Mouse (Mus musculus) heart, adult 2 months (tissue): ENCODE results near the gene Cbx3. TPM values are rescaled to one million over a fixed set of nuclear protein-coding genes. Genes with fewer than 3 reads are reported as not detected.
"Not testable (repeated sequence)": the region's sequence is repeated elsewhere in the genome, so short reads cannot be mapped to it uniquely, and the experiment has no call there.

ENCODE experiments used
- DNase-seq, 2 experiments: peaks; one replicate each; pipeline ENCODE4 v3.0.0; 2021
- H3K27ac ChIP-seq: fragments of 200-600 bp; 2 replicates; pipeline ENCODE4 v1.8.1; 2022
- H3K27me3 ChIP-seq: fragments of 200-500 bp; 2 replicates; pipeline ENCODE4 v1.6.1; 2012; ENCODE audit warnings: mild to moderate bottlenecking, low read length, inconsistent platforms, mixed read lengths; ENCODE audit not compliant: control insufficient read depth, insufficient read depth
- H3K36me3 ChIP-seq: fragments of 200-500 bp; 2 replicates; pipeline ENCODE4 v1.6.1; 2012; ENCODE audit warnings: low read length, inconsistent platforms; ENCODE audit not compliant: control insufficient read depth, insufficient read depth
- H3K4me1 ChIP-seq: fragments of 200-500 bp; 2 replicates; pipeline ENCODE4 v1.6.1; 2011; ENCODE audit warnings: low read length; ENCODE audit not compliant: control insufficient read depth, insufficient read depth
- H3K4me3 ChIP-seq: fragments of 200-600 bp; 2 replicates; pipeline ENCODE4 v1.8.1; 2022
- H3K79me2 ChIP-seq: fragments of 200-500 bp; replicated peaks from 2 replicates; pipeline ENCODE4 v1.6.1; 2012; ENCODE audit warnings: mild to moderate bottlenecking, inconsistent platforms, low read length, moderate library complexity, mixed read lengths; ENCODE audit not compliant: control insufficient read depth, insufficient read depth
- H3K9ac ChIP-seq: fragments of 200-500 bp; 2 replicates; pipeline ENCODE4 v1.6.1; 2012; ENCODE audit warnings: low read depth, mild to moderate bottlenecking, control low read depth, inconsistent platforms, low read length, mixed read lengths
- CTCF ChIP-seq: fragments of 200-600 bp; IDR thresholded peaks from 2 replicates; pipeline ENCODE4 v1.8.1; 2022; ENCODE audit warnings: antibody characterized with exemption, mild to moderate bottlenecking, moderate library complexity
- EP300 ChIP-seq: fragments of 200-500 bp; IDR thresholded peaks from 2 replicates; pipeline ENCODE4 v1.6.1; 2011; ENCODE audit warnings: low read depth, low read length, control low read depth; ENCODE audit not compliant: insufficient read depth
- POLR2A ChIP-seq: fragments of 200-500 bp; IDR thresholded peaks from 2 replicates; pipeline ENCODE4 v1.6.1; 2011; ENCODE audit warnings: mild to moderate bottlenecking, low read depth, low read length, control low read depth; ENCODE audit not compliant: insufficient read depth
- WGBS: fragments of 180-500 bp; shearing (Covaris S2); methylation state at CpG from one replicate; pipeline ENCODE4 v1.1.7; 2018; 5-methylcytosine and 5-hydroxymethylcytosine counted together
- intact Hi-C: fragments of 180-260 bp; cut with DNase I; formaldehyde crosslinking; loops from one replicate; pipeline ENCODE4 v1.15.1; 2025
- polyA plus RNA-seq: library from polyadenylated mRNA; depleted of rRNA; stranded (reverse); fragments of >200 nt; gene quantifications from 2 replicates; pipeline ENCODE4 v1.2.3, GENCODE M21; 2012
- total RNA-seq, 2 experiments: library from RNA; stranded (reverse); gene quantifications; 2 replicates each; pipeline ENCODE4 v1.2.3; 2021

The Cbx3 gene
- total and polyA plus RNA-seq, 3 experiments, result 7.6 to 63.9 (median 58.7) TPM

DNA sequence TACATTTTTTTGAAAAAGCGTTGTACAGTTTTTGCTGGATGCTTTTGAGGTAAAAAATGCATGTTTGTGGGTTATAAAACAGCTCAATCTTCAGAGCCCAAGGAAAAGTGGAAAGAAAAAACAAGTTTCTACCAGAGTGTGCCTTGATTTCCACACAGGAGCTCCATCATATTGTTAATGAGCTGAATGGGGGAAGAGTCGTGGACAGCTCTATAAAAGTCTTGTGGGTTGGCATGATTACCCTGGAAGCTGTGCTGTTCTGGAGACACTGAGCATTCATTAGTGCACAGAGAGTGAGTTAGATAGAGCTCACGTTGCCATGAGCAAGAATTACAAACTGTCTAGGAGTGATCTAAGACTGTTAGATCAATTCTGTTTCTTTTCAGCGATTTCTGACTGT lies 2.1 kb downstream of the Cbx3 start:
- no peaks in the 10 kb centered on the region for H3K27me3 ChIP-seq
- H3K9ac ChIP-seq, result no peak overlapping the region
- H3K36me3 ChIP-seq, result peaks cover 24% of the 10 kb centered on the region
- DNase-seq, result no peak
- no peak overlapping the region for H3K4me3 ChIP-seq
- WGBS, result 48% methylated on average over 4 of the region's 4 CpGs
- H3K79me2 ChIP-seq, result peaks cover 4% of the 10 kb centered on the region
- TF ChIP-seq EP300 (no peak), POLR2A (no peak), CTCF (no peak)
- no peak overlapping the region for H3K27ac ChIP-seq
- H3K4me1 ChIP-seq, result no peaks in the 10 kb centered on the region; the same call in none of the 2 replicates
- intact Hi-C loops, result loop anchor here (5.0 kb wide), 1 partner anchor 35 kb away; no protein-coding TSS in a partner anchor

DNA sequence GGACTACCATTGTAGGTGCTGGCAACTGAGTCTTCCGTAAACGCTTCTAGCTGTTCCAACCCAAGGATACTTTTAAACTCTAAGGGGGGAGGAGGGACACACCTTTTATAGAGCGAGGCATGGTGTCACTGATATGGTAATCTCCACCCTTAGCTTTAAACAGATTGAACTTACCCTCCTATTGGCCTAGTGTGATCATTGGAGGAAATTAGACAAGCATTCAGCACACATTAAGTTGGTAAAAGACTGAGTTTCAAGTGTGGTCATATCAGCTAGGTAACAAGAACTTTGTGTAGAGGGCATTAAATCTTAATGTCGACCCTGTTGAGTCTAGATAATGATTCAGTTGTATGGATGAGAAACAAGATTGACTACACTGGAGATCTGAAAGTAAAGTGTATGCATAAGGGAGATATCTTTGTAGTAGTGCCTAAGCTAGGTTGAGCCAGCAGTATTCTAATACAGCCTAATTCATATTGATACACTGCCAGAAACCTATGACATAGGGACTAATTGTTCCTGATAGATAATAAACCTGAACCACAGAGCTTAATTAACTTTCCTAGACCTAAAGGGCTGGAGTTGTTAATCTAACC lies 9.1 kb downstream of the Cbx3 start:
- Histone ChIP-seq H3K9ac (no peak overlapping the region), H3K4me1 (no peaks in the 10 kb centered on the region), H3K27ac (no peak overlapping the region), H3K79me2 (no peaks in the 10 kb centered on the region), H3K36me3 (peaks cover 13% of the 10 kb centered on the region), H3K4me3 (no peak overlapping the region), H3K27me3 (no peaks in the 10 kb centered on the region)
- no peak for DNase-seq
- intact Hi-C loops, result no loop called here
- 93% methylated on average over 4 of the region's 4 CpGs for WGBS
- TF ChIP-seq CTCF (no peak), POLR2A (no peak), EP300 (no peak)

DNA sequence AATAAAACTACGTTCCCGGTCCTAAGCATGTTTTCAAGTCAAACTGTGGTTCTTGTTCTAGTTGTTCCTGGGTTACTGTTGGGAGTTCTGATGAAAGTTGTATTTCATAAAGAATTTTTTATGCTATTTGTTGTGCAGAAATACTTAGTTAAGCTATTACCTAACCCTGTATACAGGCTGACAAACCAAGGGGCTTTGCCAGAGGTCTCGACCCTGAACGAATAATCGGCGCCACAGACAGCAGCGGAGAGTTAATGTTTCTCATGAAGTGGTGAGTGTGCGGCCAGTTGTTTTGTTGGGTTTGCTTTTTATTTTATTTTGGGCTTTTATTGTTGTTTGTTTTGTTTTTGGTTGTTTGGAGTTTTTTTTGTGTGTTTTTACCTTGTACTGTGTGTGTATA lies 11.4 kb downstream of the Cbx3 start:
- Histone ChIP-seq H3K36me3 (peaks cover 9% of the 10 kb centered on the region), H3K9ac (no peak overlapping the region), H3K27me3 (no peaks in the 10 kb centered on the region), H3K27ac (no peak overlapping the region), H3K79me2 (no peaks in the 10 kb centered on the region), H3K4me1 (no peaks in the 10 kb centered on the region), H3K4me3 (no peak overlapping the region)
- TF ChIP-seq CTCF, result no peak
- TF ChIP-seq EP300, result no peak
- TF ChIP-seq POLR2A, result no peak
- no peak for DNase-seq
- intact Hi-C loops, result no loop called here
- 89% methylated on average over 8 of the region's 8 CpGs for WGBS

DNA sequence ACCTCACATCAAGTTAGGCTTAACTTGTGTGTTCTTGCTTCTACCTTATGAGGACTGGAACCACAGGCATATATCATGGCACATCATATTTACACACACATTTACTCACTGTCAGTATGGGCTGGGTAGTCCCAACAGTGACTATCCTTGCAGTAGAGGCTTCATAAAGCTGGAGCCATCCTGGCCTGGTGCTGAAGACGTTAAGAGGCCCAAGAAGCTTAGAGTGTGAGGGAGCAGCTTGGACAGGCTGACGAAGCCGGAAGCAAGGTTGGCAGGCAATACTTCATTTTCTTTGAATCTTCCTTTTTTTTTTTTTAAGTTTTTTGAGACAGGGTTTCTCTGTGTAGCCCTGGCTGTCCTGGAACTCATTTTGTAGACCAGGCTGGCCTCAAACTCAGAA lies 13.7 kb downstream of the Cbx3 start:
- no peak for DNase-seq

DNA sequence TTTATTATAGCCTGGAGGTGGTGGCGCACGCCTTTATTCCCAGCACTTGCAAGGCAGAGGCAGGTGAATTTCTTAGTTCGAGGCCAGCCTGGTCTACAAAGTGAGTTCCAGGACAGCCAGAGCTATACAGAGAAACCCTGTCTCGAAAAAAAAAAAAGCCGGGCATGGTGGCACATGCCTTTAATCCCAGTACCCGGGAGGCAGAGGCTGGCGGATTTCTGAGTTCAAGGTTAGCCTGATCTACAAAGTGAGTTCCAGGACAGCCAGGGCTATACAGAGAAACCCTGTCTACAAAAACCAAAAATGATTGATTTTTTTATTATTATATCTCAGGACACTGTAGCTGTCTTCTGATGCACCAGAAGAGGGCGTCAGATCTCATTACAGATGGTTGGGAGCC lies 14.4 kb downstream of the Cbx3 start:
- intact Hi-C loops, H3K9ac ChIP-seq, DNase-seq, H3K27ac ChIP-seq, H3K36me3 ChIP-seq, H3K79me2 ChIP-seq, H3K27me3 ChIP-seq, H3K4me1 ChIP-seq, H3K4me3 ChIP-seq: not testable (repeated sequence)
- TF ChIP-seq CTCF, result peak; percentile 28
- 91% methylated on average over 8 of the region's 8 CpGs for WGBS

More for the DNA sequence above, 13.7 kb downstream of the Cbx3 start:
- intact Hi-C loops, result no loop called here
- Histone ChIP-seq H3K27me3 (no peaks in the 10 kb centered on the region), H3K4me1 (no peaks in the 10 kb centered on the region), H3K9ac (no peak overlapping the region), H3K36me3 (peaks cover 4% of the 10 kb centered on the region), H3K4me3 (no peak overlapping the region), H3K27ac (no peak overlapping the region), H3K79me2 (no peaks in the 10 kb centered on the region)
- 90% methylated on average over 3 of the region's 3 CpGs for whole genome bisulfite sequencing
- TF ChIP-seq EP300, result no peak
- no peak for TF ChIP-seq POLR2A
- TF ChIP-seq CTCF, result no peak

DNA sequence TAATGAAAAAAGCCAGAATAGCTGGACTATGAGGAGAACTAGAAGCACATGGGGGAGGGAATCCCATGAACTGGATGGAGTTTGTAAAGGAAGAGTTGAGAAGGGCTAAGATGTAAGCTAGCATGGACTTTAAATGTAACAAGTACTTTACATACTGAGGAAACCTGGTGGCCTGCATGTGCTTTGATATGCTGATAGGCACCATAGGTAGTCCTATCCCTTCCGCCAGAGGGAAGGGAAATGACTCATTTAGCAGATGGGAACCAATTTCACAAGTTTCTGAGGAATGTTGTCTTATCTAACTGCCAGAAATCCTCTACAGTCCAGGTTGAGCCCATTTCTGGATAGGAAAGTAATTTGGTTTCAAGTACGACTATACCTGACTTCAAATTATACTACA lies 15.5 kb downstream of the Cbx3 start:
- H3K79me2 ChIP-seq, result no peaks in the 10 kb centered on the region
- no peak for DNase-seq
- no peaks in the 10 kb centered on the region for H3K27me3 ChIP-seq
- H3K36me3 ChIP-seq, result no peaks in the 10 kb centered on the region; the same call in none of the 2 replicates
- H3K4me1 ChIP-seq, result no peaks in the 10 kb centered on the region
- no peak overlapping the region for H3K9ac ChIP-seq
- WGBS, result 42% methylated on average over 2 of the region's 2 CpGs
- no peak overlapping the region for H3K4me3 ChIP-seq
- no peak overlapping the region for H3K27ac ChIP-seq
- TF ChIP-seq POLR2A (no peak), EP300 (no peak), CTCF (no peak)
- intact Hi-C loops, result no loop called here
